Mouse (Mus musculus) forebrain, embryonic 15.5 days (tissue): ENCODE measurements around the gene L2hgdh. TPM values are rescaled to one million over a fixed set of nuclear protein-coding genes. Genes with fewer than 3 reads are reported as not detected.

Experiments
- ATAC-seq: fragments of 200-750 bp; cut with Nextera tagmentation; replicated peaks from 2 replicates; pipeline ENCODE4 v1.8.0; 2017; ENCODE audit warnings: mild to moderate bottlenecking, moderate TSS enrichment, moderate library complexity
- H3K27ac ChIP-seq: fragments of 300-500 bp; sonication (generic); replicated peaks from 2 replicates; pipeline ENCODE4 v1.5.1; 2015; ENCODE audit warnings: mild to moderate bottlenecking, inconsistent platforms
- H3K27me3 ChIP-seq: fragments of 300-500 bp; sonication (generic); 2 replicates; pipeline ENCODE4 v1.6.1; 2015; ENCODE audit warnings: inconsistent platforms
- H3K36me3 ChIP-seq: fragments of 300-500 bp; sonication (generic); 2 replicates; pipeline ENCODE4 v1.6.1; 2015; ENCODE audit warnings: mild to moderate bottlenecking, inconsistent platforms
- H3K4me1 ChIP-seq: fragments of 300-500 bp; sonication (generic); 2 replicates; pipeline ENCODE4 v1.6.1; 2015; ENCODE audit warnings: inconsistent platforms
- H3K4me2 ChIP-seq: fragments of 300-500 bp; sonication (generic); replicated peaks from 2 replicates; pipeline ENCODE4 v1.6.1; 2015; ENCODE audit warnings: mild to moderate bottlenecking, inconsistent platforms
- H3K4me3 ChIP-seq: fragments of 300-500 bp; sonication (generic); 2 replicates; pipeline ENCODE4 v1.5.1; 2015; ENCODE audit warnings: mild to moderate bottlenecking, inconsistent platforms
- H3K9ac ChIP-seq: fragments of 300-500 bp; sonication (generic); replicated peaks from 2 replicates; pipeline ENCODE4 v1.6.1; 2015; ENCODE audit warnings: mild to moderate bottlenecking, inconsistent platforms
- H3K9me3 ChIP-seq: fragments of 300-500 bp; sonication (generic); 2 replicates; pipeline ENCODE4 v1.6.1; 2016; ENCODE audit warnings: inconsistent platforms
- WGBS: fragments of 180-500 bp; shearing (Covaris S2); methylation state at CpG from one replicate; pipeline ENCODE4 v1.1.7; 2015; ENCODE audit warnings: mixed read lengths; 5-methylcytosine and 5-hydroxymethylcytosine counted together
- polyA plus RNA-seq: library from polyadenylated mRNA; unstranded; fragments of >200 nt; fragmentation: Nextera tagmentation; extraction: Ambion mirVana; gene quantifications from 2 replicates; pipeline ENCODE4 v1.2.1, GENCODE M21; 2015

Gene L2hgdh
- polyA plus RNA-seq, 1 experiment from 2014 or later, result 14.4 TPM

DNA sequence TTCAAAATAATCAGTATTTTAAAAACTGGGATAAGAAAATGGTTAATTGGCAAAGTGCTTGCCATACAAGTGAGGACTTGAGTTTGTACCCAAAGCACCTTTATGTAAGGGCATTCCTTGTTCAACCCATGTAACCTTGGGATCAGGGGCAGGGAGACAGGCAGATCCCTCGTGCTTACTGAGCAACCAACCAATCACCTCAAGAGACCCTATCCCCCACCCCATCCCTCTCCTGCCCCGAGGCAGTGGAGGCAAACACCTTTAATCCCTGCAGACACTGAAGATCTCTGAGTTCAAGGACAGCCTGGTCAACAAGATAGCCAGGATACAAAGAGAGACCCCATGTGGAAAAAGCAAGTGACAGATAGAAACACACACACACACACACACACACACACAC is 1.3 kb downstream of the L2hgdh start:
- peaks cover 8% of the 10 kb centered on the region; the same call in 1 of the 2 replicates for H3K9me3 ChIP-seq
- no peak overlapping the region for H3K27ac ChIP-seq
- H3K9ac ChIP-seq, result no peak overlapping the region
- H3K4me1 ChIP-seq, result peaks cover 15% of the 10 kb centered on the region
- peak overlapping the region; percentile 72 for H3K4me2 ChIP-seq
- H3K36me3 ChIP-seq, result peaks cover 17% of the 10 kb centered on the region
- peak overlapping the region; percentile 84 for H3K4me3 ChIP-seq
- no peak for ATAC-seq
- WGBS, result 60% methylated on average over 2 of the region's 2 CpGs
- H3K27me3 ChIP-seq, result no peaks in the 10 kb centered on the region

DNA sequence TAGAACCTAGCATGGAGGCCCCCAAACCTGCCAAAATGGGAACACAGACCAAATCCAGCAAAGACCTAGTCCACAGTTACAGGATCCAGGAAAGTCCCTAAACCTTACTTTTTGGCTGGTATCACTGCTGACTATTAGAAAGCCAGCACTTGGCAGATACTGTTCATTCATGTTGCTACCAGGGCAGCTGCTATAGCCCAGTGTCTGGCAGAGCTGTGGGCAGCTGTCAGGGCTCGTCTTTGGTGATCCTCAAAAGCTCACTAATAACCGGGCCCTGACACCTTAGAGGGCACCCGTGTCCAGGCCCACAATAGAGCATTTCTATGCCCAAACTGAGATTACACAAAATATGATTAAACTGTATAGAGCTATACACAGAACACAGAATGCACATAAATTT is 1.8 kb downstream of the L2hgdh start:
- Histone ChIP-seq H3K4me1 (peaks cover 15% of the 10 kb centered on the region), H3K27me3 (no peaks in the 10 kb centered on the region), H3K9me3 (peaks cover 12% of the 10 kb centered on the region; the same call in 1 of the 2 replicates), H3K27ac (no peak overlapping the region), H3K9ac (no peak overlapping the region), H3K4me3 (no peak overlapping the region), H3K4me2 (no peak overlapping the region), H3K36me3 (peaks cover 20% of the 10 kb centered on the region)
- no peak for ATAC-seq
- 88% methylated on average over 3 of the region's 3 CpGs for WGBS

DNA sequence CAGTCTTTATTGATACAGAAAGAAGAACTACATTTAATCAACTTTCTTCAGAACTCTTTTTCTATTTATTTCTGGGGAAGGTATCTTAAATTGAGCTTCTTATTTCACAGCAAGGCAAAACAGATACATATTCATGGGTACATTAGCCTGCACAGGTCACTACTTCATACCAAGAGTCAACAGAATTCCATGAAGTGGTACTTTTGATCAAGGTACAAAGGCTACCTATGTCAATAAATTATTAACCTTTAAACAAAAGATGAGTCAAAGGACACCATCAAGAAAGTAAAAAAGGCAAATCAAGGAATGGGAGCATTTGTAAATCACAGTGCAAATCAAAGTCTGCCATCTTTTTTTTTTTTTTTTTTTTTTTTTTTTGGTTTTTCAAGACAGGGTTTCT is 11.0 kb downstream of the L2hgdh start:
- no peak overlapping the region for H3K27ac ChIP-seq
- H3K4me3 ChIP-seq, result no peak overlapping the region
- peaks cover 4% of the 10 kb centered on the region; the same call in 1 of the 2 replicates for H3K36me3 ChIP-seq
- no peak overlapping the region for H3K9ac ChIP-seq
- peaks cover 5% of the 10 kb centered on the region; the same call in 1 of the 2 replicates for H3K9me3 ChIP-seq
- H3K4me2 ChIP-seq, result no peak overlapping the region
- H3K27me3 ChIP-seq, result no peaks in the 10 kb centered on the region
- ATAC-seq, result no peak
- no peaks in the 10 kb centered on the region for H3K4me1 ChIP-seq

DNA sequence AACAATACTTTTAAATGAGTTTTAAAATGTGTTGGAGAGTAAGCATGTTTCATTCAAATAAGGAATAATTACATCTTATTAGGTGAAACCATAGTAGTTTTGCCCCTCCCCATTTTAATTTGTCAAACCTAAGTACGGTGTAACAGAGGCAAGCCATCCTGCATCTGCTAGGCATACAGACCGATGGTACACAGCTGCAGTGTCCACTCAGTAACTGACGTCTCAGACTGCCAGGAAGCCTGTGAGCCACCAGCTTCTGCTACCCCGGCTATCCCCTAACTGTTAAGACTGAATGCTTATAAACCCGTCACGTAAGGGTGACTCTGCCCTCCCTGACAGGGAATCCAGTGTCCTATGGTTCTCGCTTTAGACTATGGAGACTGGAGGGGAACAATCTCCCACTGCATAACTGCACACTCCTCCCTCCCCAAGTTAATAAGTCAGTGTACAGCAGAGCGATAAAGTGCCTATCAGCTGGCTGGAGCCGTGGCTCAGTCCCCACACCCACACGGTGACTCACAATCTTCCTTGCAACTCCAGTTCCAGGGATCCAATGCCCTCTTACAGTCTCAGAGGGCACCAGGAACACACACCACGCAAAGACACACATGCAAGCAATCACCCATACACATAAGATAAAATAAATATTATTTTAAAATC is 19.7 kb downstream of the L2hgdh start:
- no peak overlapping the region for H3K4me3 ChIP-seq
- no peak overlapping the region for H3K9ac ChIP-seq
- ATAC-seq, result no peak
- H3K9me3 ChIP-seq, result no peaks in the 10 kb centered on the region
- no peak overlapping the region for H3K27ac ChIP-seq
- H3K4me1 ChIP-seq, result no peaks in the 10 kb centered on the region
- no peaks in the 10 kb centered on the region for H3K36me3 ChIP-seq
- 91% methylated on average over 11 of the region's 11 CpGs for WGBS
- no peak overlapping the region for H3K4me2 ChIP-seq
- no peaks in the 10 kb centered on the region for H3K27me3 ChIP-seq

DNA sequence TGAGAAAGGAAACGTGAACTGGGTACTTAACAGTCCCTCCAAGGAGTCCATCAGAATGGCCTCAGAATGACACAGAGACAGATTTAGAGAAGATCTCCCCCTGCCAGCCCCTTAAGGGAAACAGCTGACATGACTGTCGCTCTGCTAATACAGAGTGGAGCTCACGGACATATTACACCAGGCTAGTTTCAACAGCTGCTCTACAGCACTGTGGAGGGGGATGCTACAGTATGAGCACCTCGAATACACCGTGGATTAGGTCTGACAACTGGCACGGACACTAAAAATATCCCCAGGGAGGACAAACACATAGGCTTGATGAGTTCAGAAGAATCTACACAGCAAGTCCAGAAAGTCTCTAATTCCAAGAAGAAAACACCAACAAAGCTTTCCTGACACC is 26.3 kb downstream of the L2hgdh start:
- H3K36me3 ChIP-seq, result no peaks in the 10 kb centered on the region
- H3K9me3 ChIP-seq, result no peaks in the 10 kb centered on the region
- no peak overlapping the region for H3K9ac ChIP-seq
- no peak overlapping the region for H3K27ac ChIP-seq
- ATAC-seq, result no peak
- no peak overlapping the region for H3K4me2 ChIP-seq
- H3K27me3 ChIP-seq, result no peaks in the 10 kb centered on the region
- no peak overlapping the region for H3K4me3 ChIP-seq
- 86% methylated on average over 6 of the region's 6 CpGs for WGBS
- H3K4me1 ChIP-seq, result no peaks in the 10 kb centered on the region

DNA sequence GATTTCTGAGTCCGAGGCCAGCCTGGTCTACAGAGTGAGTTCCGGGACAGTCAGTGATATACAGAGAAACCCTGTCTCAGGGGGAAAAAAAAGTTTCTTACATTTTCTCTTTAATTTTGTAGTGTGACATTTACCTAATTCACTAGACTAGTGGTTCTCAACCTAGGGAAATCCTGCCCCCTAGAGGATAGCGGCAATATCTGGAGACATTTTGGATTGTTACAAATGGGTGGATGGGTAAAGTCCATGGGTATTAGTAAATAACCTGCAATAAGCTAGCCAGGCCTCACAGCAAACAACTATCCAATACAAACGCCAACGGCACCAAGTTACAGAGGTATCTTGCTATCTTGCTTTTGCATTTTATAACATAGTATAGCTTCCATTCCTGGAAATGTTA is 27.9 kb downstream of the L2hgdh start:
- 73% methylated on average over 5 of the region's 5 CpGs for WGBS
- no peak for ATAC-seq

DNA sequence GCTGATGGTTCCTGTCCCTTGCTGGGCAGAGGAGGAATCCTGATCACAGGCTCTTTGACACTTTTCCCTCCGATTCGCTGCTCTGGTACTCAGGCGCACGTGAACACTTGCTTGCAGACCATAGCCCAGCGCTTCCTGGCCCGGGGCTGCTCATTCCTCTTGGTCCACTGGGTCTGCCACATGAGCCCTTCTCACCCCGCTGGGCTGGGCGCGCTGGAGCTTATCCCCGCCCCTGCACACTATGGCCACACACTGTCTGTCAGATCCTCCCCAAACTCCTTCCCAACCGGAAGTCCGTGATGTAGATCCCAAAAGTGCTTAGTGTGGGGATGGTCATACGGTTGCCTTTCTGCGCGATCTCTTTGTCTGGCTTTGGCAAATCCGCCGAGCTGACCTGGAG is 31.2 kb downstream of the L2hgdh start:
- no peak for ATAC-seq
- Histone ChIP-seq H3K4me1 (no peaks in the 10 kb centered on the region), H3K9ac (no peak overlapping the region), H3K4me3 (no peak overlapping the region), H3K4me2 (no peak overlapping the region), H3K27me3 (no peaks in the 10 kb centered on the region), H3K9me3 (no peaks in the 10 kb centered on the region), H3K36me3 (no peaks in the 10 kb centered on the region), H3K27ac (no peak overlapping the region)
- 80% methylated on average over 17 of the region's 17 CpGs for WGBS

More for the DNA sequence above, 27.9 kb downstream of the L2hgdh start:
- H3K4me1 ChIP-seq, result no peaks in the 10 kb centered on the region
- no peaks in the 10 kb centered on the region for H3K36me3 ChIP-seq
- no peak overlapping the region for H3K4me3 ChIP-seq
- no peaks in the 10 kb centered on the region for H3K27me3 ChIP-seq
- H3K27ac ChIP-seq, result no peak overlapping the region
- no peaks in the 10 kb centered on the region for H3K9me3 ChIP-seq
- H3K4me2 ChIP-seq, result no peak overlapping the region
- no peak overlapping the region for H3K9ac ChIP-seq

DNA sequence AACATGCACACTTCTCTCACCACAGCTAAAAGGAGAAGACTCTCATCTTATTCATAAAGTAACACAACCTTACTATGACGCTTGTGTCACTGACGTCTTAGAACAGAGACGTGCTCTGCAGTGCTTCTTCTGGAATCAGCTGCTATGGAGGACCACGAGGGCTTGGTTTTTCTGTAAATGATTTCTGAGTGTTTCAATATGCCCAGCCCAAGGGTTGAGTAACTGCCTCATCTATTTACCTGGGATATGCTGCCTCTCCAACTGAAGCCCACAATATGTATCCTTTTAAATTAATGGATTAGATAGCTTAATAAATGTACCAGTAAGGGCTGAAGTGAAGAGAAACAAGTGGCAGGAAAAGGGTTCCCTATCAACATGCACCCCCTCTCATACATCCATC is 34.0 kb downstream of the L2hgdh start:
- no peak overlapping the region for H3K4me2 ChIP-seq

DNA sequence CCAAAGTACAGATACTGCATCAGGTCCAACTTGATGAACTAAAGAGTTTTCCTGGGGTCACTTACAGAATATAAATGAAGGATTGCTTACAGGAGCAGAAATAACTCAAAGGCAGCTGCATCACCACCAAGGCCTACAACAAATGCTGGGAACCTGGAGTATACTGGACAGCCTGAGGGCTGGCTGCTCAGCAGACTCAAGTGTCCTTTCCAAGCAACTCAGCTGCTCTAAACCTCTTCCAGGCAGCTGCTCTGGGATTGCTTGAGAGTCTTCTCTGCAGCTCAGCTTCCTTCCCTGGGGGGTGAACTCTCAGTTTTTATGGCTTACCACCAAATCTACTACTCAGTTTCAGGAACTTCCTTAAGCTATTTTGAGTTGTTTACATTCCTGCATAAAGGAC is 35.6 kb downstream of the L2hgdh start:
- H3K9ac ChIP-seq, result no peak overlapping the region
- ATAC-seq, result no peak
- no peak overlapping the region for H3K27ac ChIP-seq
- H3K4me2 ChIP-seq, result no peak overlapping the region
- no peaks in the 10 kb centered on the region for H3K9me3 ChIP-seq
- no peaks in the 10 kb centered on the region for H3K4me1 ChIP-seq
- no peak overlapping the region for H3K4me3 ChIP-seq
- no peaks in the 10 kb centered on the region for H3K27me3 ChIP-seq
- H3K36me3 ChIP-seq, result no peaks in the 10 kb centered on the region

More for the DNA sequence above, 34.0 kb downstream of the L2hgdh start:
- no peak overlapping the region for H3K9ac ChIP-seq
- no peaks in the 10 kb centered on the region for H3K9me3 ChIP-seq
- H3K4me1 ChIP-seq, result no peaks in the 10 kb centered on the region
- no peaks in the 10 kb centered on the region for H3K27me3 ChIP-seq
- H3K4me3 ChIP-seq, result no peak overlapping the region
- WGBS, result 96% methylated on average over 4 of the region's 4 CpGs
- ATAC-seq, result no peak
- no peak overlapping the region for H3K27ac ChIP-seq
- H3K36me3 ChIP-seq, result no peaks in the 10 kb centered on the region

DNA sequence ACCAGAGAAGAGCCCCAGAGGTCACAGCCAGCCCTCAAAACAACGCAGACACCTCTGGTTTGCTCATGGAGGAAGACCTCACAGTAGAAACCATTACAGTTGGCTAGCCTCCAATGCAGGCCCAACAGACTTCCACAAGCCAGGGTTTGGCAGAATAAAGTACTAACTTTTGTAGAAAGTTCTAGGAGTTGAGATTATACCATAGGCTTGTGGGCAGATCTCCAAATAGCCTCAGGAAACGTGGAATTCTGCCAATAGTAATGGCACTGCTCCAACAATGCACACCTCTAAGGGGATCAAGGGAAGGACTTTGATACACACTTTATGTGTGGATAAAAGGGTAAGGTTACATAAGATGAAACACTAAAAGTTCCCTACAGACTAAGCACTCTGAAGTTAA is 36.3 kb downstream of the L2hgdh start:
- Histone ChIP-seq H3K9ac (no peak overlapping the region), H3K4me2 (no peak overlapping the region), H3K27ac (no peak overlapping the region), H3K27me3 (no peaks in the 10 kb centered on the region), H3K9me3 (no peaks in the 10 kb centered on the region), H3K4me3 (no peak overlapping the region), H3K36me3 (no peaks in the 10 kb centered on the region), H3K4me1 (0 out of 2 replicates have a peak, but pooled peaks cover 4% of the 10 kb centered on the region)
- no peak for ATAC-seq
- WGBS, result 52% methylated on average over 2 of the region's 2 CpGs

DNA sequence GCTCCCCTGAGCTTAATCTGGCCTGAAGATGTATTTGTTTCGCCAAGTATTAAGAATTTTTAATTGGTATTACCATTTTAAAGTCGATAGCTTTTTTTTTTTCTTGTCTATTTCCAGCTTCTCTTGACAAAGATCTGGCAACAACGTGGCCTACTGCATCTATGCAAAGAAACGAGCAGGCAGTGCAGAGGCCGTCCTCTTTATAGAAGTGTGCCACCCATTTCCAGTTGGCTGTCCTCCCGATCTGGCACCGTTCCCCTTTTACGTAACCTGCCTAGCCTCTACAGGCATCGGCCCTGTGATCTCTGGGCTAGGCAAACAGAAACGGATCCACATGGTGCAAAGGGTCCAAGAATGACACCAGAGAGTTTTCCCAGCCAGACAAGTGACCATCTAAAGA is 41.1 kb downstream of the L2hgdh start:
- no peak overlapping the region for H3K4me2 ChIP-seq
- no peak overlapping the region for H3K27ac ChIP-seq
- WGBS, result 30% methylated on average over 10 of the region's 10 CpGs
- H3K4me1 ChIP-seq, result peaks cover 25% of the 10 kb centered on the region
- no peaks in the 10 kb centered on the region for H3K27me3 ChIP-seq
- H3K4me3 ChIP-seq, result no peak overlapping the region
- no peaks in the 10 kb centered on the region for H3K9me3 ChIP-seq
- ATAC-seq, result 0 out of 2 replicates have a peak, but pooled peaks have one; percentile 14
- H3K36me3 ChIP-seq, result no peaks in the 10 kb centered on the region
- no peak overlapping the region for H3K9ac ChIP-seq

DNA sequence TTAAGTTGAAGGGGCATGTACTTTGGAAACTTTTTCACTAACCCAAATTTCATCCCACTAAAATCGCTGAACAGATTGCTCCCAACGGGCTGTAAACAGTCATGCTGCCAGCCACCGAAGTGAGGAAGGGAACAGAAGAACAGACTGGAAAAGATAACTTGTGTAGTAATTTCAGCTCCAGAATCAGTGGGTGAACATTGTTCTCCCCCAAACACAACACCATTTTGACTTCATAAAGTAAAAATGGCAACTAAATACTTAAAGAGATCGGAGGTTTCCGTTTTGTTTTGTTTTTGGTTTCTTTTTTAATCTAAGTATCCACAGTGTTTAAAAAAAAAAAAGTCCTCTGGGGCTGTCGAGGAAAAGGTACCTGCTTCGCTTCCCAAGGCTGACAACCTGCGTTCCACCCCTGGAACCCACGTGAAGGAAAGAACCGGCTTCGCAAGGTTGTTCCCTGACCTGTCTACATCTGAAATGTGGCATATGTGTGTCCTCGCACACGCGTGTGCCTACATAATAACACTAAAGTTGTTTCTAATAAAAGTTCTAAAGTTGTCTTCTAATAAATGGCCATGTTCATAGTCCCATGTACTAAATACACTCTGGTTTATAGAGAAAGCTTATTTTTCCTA is 41.8 kb downstream of the L2hgdh start:
- peak overlapping the region; percentile 100 for H3K4me3 ChIP-seq
- H3K4me1 ChIP-seq, result peaks cover 25% of the 10 kb centered on the region
- 46% methylated on average over 14 of the region's 14 CpGs for WGBS
- H3K27ac ChIP-seq, result no peak overlapping the region
- no peaks in the 10 kb centered on the region for H3K36me3 ChIP-seq
- no peaks in the 10 kb centered on the region for H3K9me3 ChIP-seq
- H3K9ac ChIP-seq, result no peak overlapping the region
- H3K27me3 ChIP-seq, result no peaks in the 10 kb centered on the region
- H3K4me2 ChIP-seq, result peak overlapping the region; percentile 73
- no peak for ATAC-seq
